ENCODE assay signal across 8 mouse cellular contexts in the genomic region with DNA sequence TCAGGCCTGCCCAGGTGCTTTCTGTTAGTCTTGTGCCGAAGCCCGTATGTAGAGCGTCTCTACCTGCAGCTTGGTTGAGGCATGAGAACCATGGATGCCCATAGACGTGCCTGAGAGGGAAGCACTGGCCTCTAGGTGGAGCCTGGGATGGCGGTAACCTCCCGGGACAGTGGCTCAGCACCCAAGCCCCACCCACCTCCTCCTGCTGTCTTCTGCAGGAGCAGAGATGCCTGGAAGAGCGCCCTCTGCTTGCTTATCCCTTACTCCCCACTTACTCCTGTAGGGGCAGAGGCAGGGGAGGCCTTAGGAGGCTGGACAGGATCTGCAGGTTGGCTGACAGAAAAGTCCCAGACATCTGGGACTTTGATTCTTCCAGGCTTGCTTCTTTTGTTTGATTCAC.
DNase-seq lines count a peak whose midpoint lies in the region; ATAC-seq lines count a peak whose summit lies in the region.

No protein-coding gene starts in this region.

- no peaks in the 10 kb centered on the region for H3K36me3 ChIP-seq in intestine, embryonic 15.5 days
- H3K36me3 ChIP-seq in intestine, embryonic 16.5 days (ENCODE audit: control insufficient read depth, insufficient read depth, low read length) = no peaks in the 10 kb centered on the region

- H3K9me3 ChIP-seq in intestine, embryonic 15.5 days = no peaks in the 10 kb centered on the region
- H3K9me3 ChIP-seq in intestine, embryonic 16.5 days (ENCODE audit: control insufficient read depth, low read length) = no peaks in the 10 kb centered on the region

- H3K4me3 ChIP-seq in intestine, embryonic 15.5 days (replicated peaks) = no peak overlapping the region
- no peak overlapping the region for H3K4me3 ChIP-seq in intestine, embryonic 16.5 days (ENCODE audit: low read length)

- 0 out of 2 replicates have a peak, but pooled peaks cover 3% of the 10 kb centered on the region for H3K27me3 ChIP-seq in intestine, embryonic 15.5 days (replicated peaks)
- no peaks in the 10 kb centered on the region for H3K27me3 ChIP-seq in intestine, embryonic 16.5 days (replicated peaks; ENCODE audit: control insufficient read depth, insufficient read depth, low read length)

- peak; percentile 36 for DNase-seq in A20 (ENCODE audit: low read depth, low spot score)
- DNase-seq in adrenal gland, adult 8-10 months = peak; percentile 51
- peak; percentile 40 for DNase-seq in kidney, postnatal 10 days
- DNase-seq in frontal cortex, postnatal 36 days (ENCODE audit: low spot score in 2 of 2) = no peak
- DNase-seq in heart, adult 11 months = no peak
- no peak for DNase-seq in heart, postnatal 14 days

- no peak overlapping the region for H3K27ac ChIP-seq in intestine, embryonic 15.5 days
- H3K27ac ChIP-seq in intestine, embryonic 16.5 days (ENCODE audit: low read length) = no peak overlapping the region

- ATAC-seq in intestine, embryonic 15.5 days = 0 out of 2 replicates have a peak, but pooled peaks have one; percentile 28
- ATAC-seq in intestine, embryonic 16.5 days = no peak

- intact Hi-C loops in heart, postnatal 14 days (cut with DNase I) = no loop called here

- H3K9ac ChIP-seq in intestine, embryonic 15.5 days = no peak overlapping the region
- no peak overlapping the region for H3K9ac ChIP-seq in intestine, embryonic 16.5 days (ENCODE audit: low read depth, low read length)

- no peaks in the 10 kb centered on the region for H3K4me1 ChIP-seq in intestine, embryonic 15.5 days (replicated peaks)
- H3K4me1 ChIP-seq in intestine, embryonic 16.5 days (ENCODE audit: control insufficient read depth, insufficient read depth, low read length) = no peaks in the 10 kb centered on the region

- H3K4me2 ChIP-seq in intestine, embryonic 15.5 days (replicated peaks) = no peak overlapping the region
- H3K4me2 ChIP-seq in intestine, embryonic 16.5 days (ENCODE audit: low read depth, low read length) = no peak overlapping the region

- WGBS in intestine, embryonic 15.5 days = 28% methylated on average over 7 of the region's 7 CpGs
- WGBS in intestine, embryonic 16.5 days = 25% methylated on average over 7 of the region's 7 CpGs

Comparison
In these comparisons a context has a peak if more than half of its experiments do, and no peak if none do; other contexts are left out.
1. DNase-seq: peak in A20 (single experiment), adrenal gland, adult 8-10 months (single experiment) and kidney, postnatal 10 days (single experiment); none in frontal cortex, postnatal 36 days (0 of 2), heart, adult 11 months (single experiment) and heart, postnatal 14 days (0 of 2).